Mouse (Mus musculus) heart, adult 9 months (tissue): ENCODE data around the gene Dtx3.
"Not testable (repeated sequence)": the region's sequence is repeated elsewhere in the genome, so short reads cannot be mapped to it uniquely, and the experiment has no call there.

Experiments used
- DNase-seq, 2 experiments: peaks; one replicate each; pipeline ENCODE4 v3.0.0; 2022; ENCODE audit warnings: low spot score in 2 of 2

Gene Dtx3

GRCm38 (mm10) chr10:127165654-127166403, 29.7 kb downstream of the Dtx3 start:
- no peak for DNase-seq

GRCm38 (mm10) chr10:127165354-127165653, 30.2 kb downstream of the Dtx3 start:
- no peak for DNase-seq

- DNase-seq, result peak; percentile 61 to 71
Measured at GRCm38 (mm10) chr10:127164631-127165353, 30.7 kb downstream of the Dtx3 start, which contains the start of gene B4galnt1. TSS of gene B4galnt1 (plus strand) at chr10:127165225.

GRCm38 (mm10) chr10:127164190-127164589, 31.3 kb downstream of the Dtx3 start:
- DNase-seq, result no peak

GRCm38 (mm10) chr10:127162771-127163261, 32.7 kb downstream of the Dtx3 start:
- not testable (repeated sequence) for DNase-seq

- no peak for DNase-seq
Measured at GRCm38 (mm10) chr10:127160728-127161127, 34.8 kb downstream of the Dtx3 start.

- no peak for DNase-seq
Measured at GRCm38 (mm10) chr10:127160081-127160480, 35.4 kb downstream of the Dtx3 start.

GRCm38 (mm10) chr10:127158471-127158870, 37.1 kb downstream of the Dtx3 start:
- DNase-seq, result no peak

GRCm38 (mm10) chr10:127156511-127156910, 39.0 kb downstream of the Dtx3 start:
- no peak for DNase-seq

GRCm38 (mm10) chr10:127156089-127156488, 39.4 kb downstream of the Dtx3 start:
- no peak for DNase-seq

GRCm38 (mm10) chr10:127154652-127155051, 40.9 kb downstream of the Dtx3 start:
- no peak for DNase-seq

GRCm38 (mm10) chr10:127154241-127154640, 41.3 kb downstream of the Dtx3 start:
- no peak for DNase-seq

- no peak for DNase-seq
Measured at GRCm38 (mm10) chr10:127153323-127153722, 42.2 kb downstream of the Dtx3 start.

- not testable (repeated sequence) for DNase-seq
Measured at GRCm38 (mm10) chr10:127152556-127152955, 43.0 kb downstream of the Dtx3 start.

- not testable (repeated sequence) for DNase-seq
Measured at GRCm38 (mm10) chr10:127151233-127151632, 44.3 kb downstream of the Dtx3 start.

GRCm38 (mm10) chr10:127150471-127150872, 45.1 kb downstream of the Dtx3 start:
- DNase-seq, result no peak

- DNase-seq, result no peak
Measured at GRCm38 (mm10) chr10:127147135-127147534, 48.4 kb downstream of the Dtx3 start.

- no peak for DNase-seq
Measured at GRCm38 (mm10) chr10:127145303-127145702, 50.2 kb downstream of the Dtx3 start.

- no peak for DNase-seq
Measured at GRCm38 (mm10) chr10:127144536-127144935, 51.0 kb downstream of the Dtx3 start.

- no peak for DNase-seq
Measured at GRCm38 (mm10) chr10:127143228-127143627, 52.3 kb downstream of the Dtx3 start.

GRCm38 (mm10) chr10:127141500-127141899, 54.0 kb downstream of the Dtx3 start:
- DNase-seq, result no peak

- no peak for DNase-seq
Measured at GRCm38 (mm10) chr10:127140971-127141370, 54.6 kb downstream of the Dtx3 start.
